Mouse (Mus musculus): ENCODE measurements at regions not wholly inside any gene's neighbourhood (a gene's known extent, or its start where the extent isn't known, plus 50 kb on each side); places are given as distances from the start of the nearest gene placed in this dataset.

- DNase-seq, result no peak
These were observed 140.7 kb upstream of the A230072I06Rik start for GRCm38 (mm10) chr8:12137913-12138312.

GRCm38 (mm10) chr8:12151679-12152078, 126.9 kb upstream of the A230072I06Rik start:
- DNase-seq, result no peak

GRCm38 (mm10) chr8:12152825-12153224, 125.8 kb upstream of the A230072I06Rik start:
- DNase-seq, result no peak

GRCm38 (mm10) chr8:12156893-12157292, 121.7 kb upstream of the A230072I06Rik start:
- no peak for DNase-seq

GRCm38 (mm10) chr8:12158188-12158587, 120.4 kb upstream of the A230072I06Rik start:
- no peak for DNase-seq

- no peak for DNase-seq
These were observed 115.5 kb upstream of the A230072I06Rik start for GRCm38 (mm10) chr8:12162921-12163705.

GRCm38 (mm10) chr8:12165487-12166152, 113.0 kb upstream of the A230072I06Rik start:
- no peak for DNase-seq

DNA sequence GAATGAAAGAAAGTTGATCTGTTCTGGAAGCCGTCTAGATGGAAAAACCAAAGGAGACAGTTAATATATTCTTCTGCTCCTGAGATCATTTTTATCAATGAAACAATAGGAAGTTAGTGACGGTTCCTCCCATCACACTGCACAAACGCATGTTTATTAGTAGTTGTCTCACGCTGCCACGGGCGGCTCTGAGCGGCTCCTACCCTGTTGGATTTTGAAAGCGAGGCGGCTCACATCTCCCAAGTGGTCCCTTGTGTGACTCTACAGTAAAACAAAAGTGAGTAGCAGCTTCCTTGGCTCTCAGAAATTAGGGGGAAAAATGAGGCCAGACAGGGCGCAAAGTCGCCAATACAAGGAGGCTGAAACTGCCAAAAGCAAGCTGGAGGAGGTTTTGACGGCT, 106.8 kb upstream of the A230072I06Rik start:
- no peak for DNase-seq

DNA sequence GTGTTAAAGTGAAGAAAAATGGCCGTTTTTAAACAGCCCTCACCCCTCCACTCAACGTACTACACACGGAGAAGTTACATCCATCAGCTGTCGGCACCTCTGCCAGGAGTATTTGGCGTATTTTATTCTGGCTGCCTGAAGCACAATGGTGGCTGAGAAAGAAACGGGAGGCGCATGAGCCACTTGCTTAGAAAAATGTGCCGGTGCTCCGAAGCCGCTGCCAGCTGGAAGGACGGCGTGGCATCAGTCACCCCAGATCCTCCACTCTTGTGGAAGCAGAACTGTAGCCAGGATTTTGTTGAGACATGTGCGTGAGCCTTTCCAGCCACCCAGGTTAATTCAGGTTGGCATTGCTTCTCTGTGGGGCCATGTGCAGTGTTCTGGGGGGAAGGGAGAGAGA, 103.1 kb upstream of the A230072I06Rik start:
- DNase-seq, result no peak

GRCm38 (mm10) chr8:12184666-12185065, 94.0 kb upstream of the A230072I06Rik start:
- no peak for DNase-seq

DNA sequence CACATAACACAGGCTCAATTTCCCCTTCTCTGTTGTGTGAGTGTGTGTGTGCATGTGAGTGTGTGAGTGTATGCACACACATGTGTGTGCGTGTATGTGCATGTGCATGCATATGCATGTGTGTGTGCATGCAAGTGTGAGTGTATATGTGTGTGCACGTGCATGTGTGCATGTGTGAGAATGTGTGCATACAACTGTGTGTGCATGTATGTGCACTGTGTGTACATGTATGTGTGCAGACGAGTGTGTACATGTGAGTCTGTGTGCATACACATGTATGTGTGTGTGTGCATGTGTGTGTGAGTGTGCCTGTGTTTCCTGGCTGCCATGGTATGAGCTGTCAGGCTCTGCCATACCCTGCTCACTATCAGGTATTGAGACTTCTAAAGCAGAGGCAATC, 91.3 kb upstream of the A230072I06Rik start:
- no peak for DNase-seq

DNA sequence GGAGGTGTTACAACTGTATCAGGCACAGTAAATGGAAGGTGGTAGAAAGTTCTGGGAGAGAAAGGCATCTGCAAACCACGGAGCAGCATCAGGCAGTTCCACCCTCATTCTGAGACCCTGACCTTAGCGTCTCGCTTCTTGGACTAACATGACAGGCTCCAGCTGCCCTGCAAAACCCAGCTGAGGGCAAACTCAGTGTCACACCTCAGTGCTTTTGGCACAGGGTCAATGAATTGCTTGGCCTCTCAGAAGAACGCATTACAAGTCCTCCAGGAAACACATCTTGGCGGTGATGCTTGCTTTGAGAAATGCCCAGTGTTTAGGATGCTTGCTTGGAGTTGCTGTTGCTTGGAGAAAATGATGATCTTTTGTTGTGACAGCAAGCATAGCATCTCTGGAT, 90.2 kb upstream of the A230072I06Rik start:
- no peak for DNase-seq

GRCm38 (mm10) chr8:12188960-12189359, 89.7 kb upstream of the A230072I06Rik start:
- DNase-seq, result no peak

GRCm38 (mm10) chr8:12192006-12192405, 86.6 kb upstream of the A230072I06Rik start:
- no peak for DNase-seq

DNA sequence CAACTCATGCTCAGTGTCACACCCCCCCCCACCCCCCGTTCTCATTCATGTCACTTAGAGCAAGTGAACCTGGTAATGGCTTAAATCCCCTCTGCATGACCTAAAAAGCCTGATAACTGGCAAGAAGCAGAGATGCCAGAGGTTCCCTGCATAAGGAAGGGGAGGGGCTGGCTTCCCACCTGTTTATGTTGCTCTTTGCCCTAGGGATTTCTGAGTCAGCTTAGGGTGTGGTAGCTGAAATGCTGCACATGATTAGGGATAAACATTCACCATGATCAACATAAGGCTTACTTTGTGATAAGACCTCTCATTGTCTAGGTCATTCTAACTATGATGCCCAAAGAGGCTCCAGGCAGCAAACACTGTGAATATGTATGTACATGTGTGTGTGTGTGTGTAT, 72.7 kb upstream of the A230072I06Rik start:
- no peak for DNase-seq

DNA sequence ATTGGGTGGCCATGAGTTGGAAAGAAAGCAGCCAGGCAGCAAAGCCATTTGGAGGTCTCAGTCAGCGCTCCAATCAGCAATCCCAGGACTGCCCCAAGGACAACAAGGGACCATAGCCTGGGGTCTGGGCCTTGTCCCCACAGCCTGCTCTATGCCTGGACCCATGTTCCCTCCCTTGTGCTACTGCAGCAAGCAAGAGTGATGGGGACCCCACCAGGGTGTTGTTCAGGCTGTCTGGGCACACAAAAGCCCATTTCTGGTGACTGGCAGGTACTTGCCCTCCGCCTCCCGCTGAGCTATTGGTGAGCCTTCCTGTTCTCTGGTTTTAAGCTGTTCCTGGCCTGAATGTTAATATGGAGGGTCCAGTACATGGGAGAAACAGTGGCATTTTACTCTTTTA, 71.2 kb upstream of the A230072I06Rik start:
- DNase-seq, result no peak

GRCm38 (mm10) chr8:12213774-12214173, 64.8 kb upstream of the A230072I06Rik start:
- DNase-seq, result no peak

DNA sequence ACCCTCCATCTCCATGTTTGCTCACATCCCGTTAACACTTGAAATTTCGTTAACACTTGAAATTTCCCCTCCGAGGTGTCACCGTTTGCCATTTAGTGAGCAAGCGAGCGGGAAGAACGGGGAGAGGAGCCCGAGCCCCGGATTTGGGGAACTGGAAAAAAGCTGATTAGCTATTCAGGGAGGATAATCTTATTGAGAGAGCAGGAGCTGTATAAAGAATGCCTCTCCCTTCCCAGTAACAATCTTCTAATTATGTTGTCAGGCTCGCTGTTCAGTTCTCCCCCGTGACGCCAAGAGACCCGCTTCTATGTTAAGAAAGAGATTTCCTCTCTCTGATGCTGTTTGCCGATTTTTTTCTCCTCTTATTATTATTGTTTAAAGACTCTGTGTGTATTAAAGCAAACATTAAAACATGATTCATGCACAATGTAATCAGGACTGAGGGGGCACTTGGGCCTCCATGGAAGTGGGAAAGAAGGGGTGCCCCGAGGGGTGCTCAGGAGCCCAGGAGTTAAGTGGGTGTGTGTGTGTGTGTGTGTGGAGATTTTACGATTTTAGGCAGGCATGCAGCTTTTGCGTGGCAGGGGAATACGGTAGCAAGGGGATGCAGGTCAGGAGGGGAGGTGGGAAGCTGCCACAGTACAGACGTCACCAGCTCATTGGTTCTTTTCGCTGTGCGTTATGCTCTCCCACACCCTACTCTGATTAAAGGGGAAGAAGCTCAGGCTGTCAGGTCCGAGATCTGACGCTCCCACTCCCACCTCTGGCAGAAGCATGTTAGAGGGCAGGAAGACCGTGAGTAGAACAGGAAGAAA, 64.2 kb upstream of the A230072I06Rik start:
- DNase-seq, result no peak

DNA sequence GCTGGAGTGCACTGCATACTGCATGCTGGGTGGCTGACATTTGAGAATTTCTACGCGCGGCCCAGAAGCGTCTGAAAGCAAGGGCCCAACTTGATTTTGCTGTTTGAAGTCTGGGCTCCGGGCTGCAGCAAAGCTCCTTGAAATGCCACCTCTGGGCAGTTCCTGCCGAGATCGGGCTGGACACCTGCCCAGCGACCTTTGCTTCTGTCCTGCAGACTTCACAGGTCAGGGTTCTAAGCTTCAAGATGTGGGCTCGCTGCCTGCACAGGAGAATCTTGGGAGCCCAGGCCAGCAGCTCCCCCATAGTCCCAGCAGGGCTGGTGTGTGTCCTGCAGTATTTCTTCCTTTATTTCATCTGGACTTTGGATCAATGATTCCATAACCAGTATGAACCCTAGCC, 57.1 kb upstream of the A230072I06Rik start:
- no peak for DNase-seq

- DNase-seq, result peak; percentile 20
These were observed 55.2 kb upstream of the A230072I06Rik start for GRCm38 (mm10) chr8:12223376-12223775.
